Mouse (Mus musculus): ENCODE data around the gene Gm3618. TPM values are rescaled to one million over a fixed set of nuclear protein-coding genes. Genes with fewer than 3 reads are reported as not detected.
"Not testable (repeated sequence)": the region's sequence is repeated elsewhere in the genome, so short reads cannot be mapped to it uniquely, and the experiment has no call there.

Gm3618 gene
- polyA plus RNA-seq (2015; fragmentation: Nextera tagmentation; extraction: Ambion mirVana): not detected in 2 replicates

- not testable (repeated sequence) for H3K4me2 ChIP-seq (ENCODE audit: low read depth, low read length); H3K9ac ChIP-seq (ENCODE audit: low read length); H3K27me3 ChIP-seq (ENCODE audit: control insufficient read depth, insufficient read depth, low read length); H3K36me3 ChIP-seq (ENCODE audit: control insufficient read depth, insufficient read depth, low read length); ATAC-seq (ENCODE audit: insufficient read depth, low FRiP score); H3K9me3 ChIP-seq (replicated peaks; ENCODE audit: control insufficient read depth, low read length); H3K27ac ChIP-seq (ENCODE audit: low read length); H3K4me1 ChIP-seq (ENCODE audit: control insufficient read depth, insufficient read depth, low read length); H3K4me3 ChIP-seq (replicated peaks; ENCODE audit: low read length)
- WGBS: no CpG with 5 or more reads among the region's 10 CpGs
Observed at GRCm38 (mm10) chr14:6343578-6343977, at the start of gene Gm3618. TSS of gene Gm3618 (minus strand) at chr14:6343678.

GRCm38 (mm10) chr14:6390219-6390618 is 46.7 kb upstream of the Gm3618 start, which contains the start of gene Gm16440:
TSS of gene Gm16440 (minus strand) at chr14:6390319.
- not testable (repeated sequence) for H3K9me3 ChIP-seq (replicated peaks; ENCODE audit: control insufficient read depth, low read length); H3K36me3 ChIP-seq (ENCODE audit: control insufficient read depth, insufficient read depth, low read length); ATAC-seq (ENCODE audit: insufficient read depth, low FRiP score); H3K4me3 ChIP-seq (replicated peaks; ENCODE audit: low read length); H3K4me2 ChIP-seq (ENCODE audit: low read depth, low read length); H3K27me3 ChIP-seq (ENCODE audit: control insufficient read depth, insufficient read depth, low read length); H3K9ac ChIP-seq (ENCODE audit: low read length); H3K27ac ChIP-seq (ENCODE audit: low read length); H3K4me1 ChIP-seq (ENCODE audit: control insufficient read depth, insufficient read depth, low read length)
- WGBS: 73% methylated on average over 2 of the region's 4 CpGs

GRCm38 (mm10) chr14:6304743-6305142 is 38.7 kb downstream of the Gm3618 start, which contains the start of gene Gm21103:
TSS of gene Gm21103 (minus strand) at chr14:6304843.
- not testable (repeated sequence) for H3K4me3 ChIP-seq (replicated peaks; ENCODE audit: low read length); H3K9ac ChIP-seq (ENCODE audit: low read length); H3K27ac ChIP-seq (ENCODE audit: low read length); ATAC-seq (ENCODE audit: insufficient read depth, low FRiP score); H3K36me3 ChIP-seq (ENCODE audit: control insufficient read depth, insufficient read depth, low read length); H3K4me1 ChIP-seq (ENCODE audit: control insufficient read depth, insufficient read depth, low read length); H3K4me2 ChIP-seq (ENCODE audit: low read depth, low read length); H3K27me3 ChIP-seq (ENCODE audit: control insufficient read depth, insufficient read depth, low read length); H3K9me3 ChIP-seq (replicated peaks; ENCODE audit: control insufficient read depth, low read length)
- 73% methylated on average over 2 of the region's 2 CpGs for WGBS

- H3K4me1 ChIP-seq (ENCODE audit: control insufficient read depth, insufficient read depth, low read length); H3K27me3 ChIP-seq (ENCODE audit: control insufficient read depth, insufficient read depth, low read length); H3K36me3 ChIP-seq (ENCODE audit: control insufficient read depth, insufficient read depth, low read length); ATAC-seq (ENCODE audit: insufficient read depth, low FRiP score); H3K9me3 ChIP-seq (replicated peaks; ENCODE audit: control insufficient read depth, low read length); H3K27ac ChIP-seq (ENCODE audit: low read length): not testable (repeated sequence)
- Histone ChIP-seq H3K4me2 (ENCODE audit: low read depth, low read length) (peak within 1 kb of the TSS; percentile 57), H3K9ac (ENCODE audit: low read length) (peak within 1 kb of the TSS; percentile 52), H3K4me3 (replicated peaks; ENCODE audit: low read length) (peak within 1 kb of the TSS; percentile 47)
- WGBS: 2% methylated on average over 53 of the region's 57 CpGs
Observed at GRCm38 (mm10) chr14:6286931-6287715, 56.4 kb downstream of the Gm3618 start, which contains the start of gene Gm3411. TSS of gene Gm3411 (minus strand) at chr14:6287250.

Other genes with a start within 250 kb of the Gm3618 start
- gene Gm8206, start 249.7 kb downstream of the Gm3618 start, polyA plus RNA-seq (2015; fragmentation: Nextera tagmentation; extraction: Ambion mirVana): 1.4 and 2.4 TPM in 2 replicates
- 1.4 and 1.8 TPM in 2 replicates for gene Gm3468, start 235.0 kb downstream of the Gm3618 start, polyA plus RNA-seq (2015; fragmentation: Nextera tagmentation; extraction: Ambion mirVana)
- gene Gm3476, start 217.9 kb downstream of the Gm3618 start, polyA plus RNA-seq (2015; fragmentation: Nextera tagmentation; extraction: Ambion mirVana): not detected in 2 replicates
- gene Gm21560, start 124.4 kb downstream of the Gm3618 start, polyA plus RNA-seq (2015; fragmentation: Nextera tagmentation; extraction: Ambion mirVana): not detected in 2 replicates
- 0.82 and 1.3 TPM in 2 replicates for gene Gm3411, start 56.4 kb downstream of the Gm3618 start, polyA plus RNA-seq (2015; fragmentation: Nextera tagmentation; extraction: Ambion mirVana)
- gene Gm21103, start 38.8 kb downstream of the Gm3618 start, polyA plus RNA-seq (2015; fragmentation: Nextera tagmentation; extraction: Ambion mirVana): not detected in 2 replicates
- not detected in 2 replicates for gene Gm16440, start 46.6 kb upstream of the Gm3618 start, polyA plus RNA-seq (2015; fragmentation: Nextera tagmentation; extraction: Ambion mirVana)
- 1.00 TPM in 1 of 2 replicates, not detected in the other for gene Gm3591, start 68.8 kb upstream of the Gm3618 start, polyA plus RNA-seq (2015; fragmentation: Nextera tagmentation; extraction: Ambion mirVana)
- gene Gm3594, start 100.9 kb upstream of the Gm3618 start, polyA plus RNA-seq (2015; fragmentation: Nextera tagmentation; extraction: Ambion mirVana): not detected in 2 replicates
- gene Gm8356, start 193.6 kb upstream of the Gm3618 start, polyA plus RNA-seq (2015; fragmentation: Nextera tagmentation; extraction: Ambion mirVana): not detected in 2 replicates
- gene Gm3629, start 246.9 kb upstream of the Gm3618 start, polyA plus RNA-seq (2015; fragmentation: Nextera tagmentation; extraction: Ambion mirVana): not detected in 2 replicates

Measured in stomach, embryonic 16.5 days (tissue).